Mouse (Mus musculus) lung, embryonic 16.5 days (tissue): ENCODE data around the gene Col1a2. TPM values are rescaled to one million over a fixed set of nuclear protein-coding genes. Genes with fewer than 3 reads are reported as not detected.

Source experiments
- ATAC-seq: fragments of 200-750 bp; cut with Nextera tagmentation; 2 replicates; pipeline ENCODE4 v1.8.0; 2017; ENCODE audit warnings: low read depth, mild to moderate bottlenecking, moderate library complexity
- H3K27ac ChIP-seq: fragments of 300-500 bp; sonication (generic); 2 replicates; pipeline ENCODE4 v1.5.1; 2014; ENCODE audit warnings: mild to moderate bottlenecking, control low read depth, low read length
- H3K27me3 ChIP-seq: fragments of 300-500 bp; sonication (generic); 2 replicates; pipeline ENCODE4 v1.6.1; 2014; ENCODE audit warnings: low read depth, low read length, mixed read lengths; ENCODE audit not compliant: control insufficient read depth, insufficient read depth
- H3K36me3 ChIP-seq: fragments of 300-500 bp; sonication (generic); 2 replicates; pipeline ENCODE4 v1.6.1; 2014; ENCODE audit warnings: low read length; ENCODE audit not compliant: control insufficient read depth, insufficient read depth
- H3K4me1 ChIP-seq: fragments of 300-500 bp; sonication (generic); replicated peaks from 2 replicates; pipeline ENCODE4 v1.6.1; 2014; ENCODE audit warnings: low read length, mixed read lengths; ENCODE audit not compliant: control insufficient read depth, insufficient read depth
- H3K4me2 ChIP-seq: fragments of 300-500 bp; sonication (generic); 2 replicates; pipeline ENCODE4 v1.6.1; 2014; ENCODE audit warnings: low read depth, low read length, control low read depth
- H3K4me3 ChIP-seq: fragments of 300-500 bp; sonication (generic); 2 replicates; pipeline ENCODE4 v1.5.1; 2014; ENCODE audit warnings: mild to moderate bottlenecking, low read length, control low read depth
- H3K9ac ChIP-seq: fragments of 300-500 bp; sonication (generic); 2 replicates; pipeline ENCODE4 v1.6.1; 2014; ENCODE audit warnings: low read length, control low read depth
- H3K9me3 ChIP-seq: fragments of 300-500 bp; sonication (generic); 2 replicates; pipeline ENCODE4 v1.6.1; 2016; ENCODE audit warnings: low read length; ENCODE audit not compliant: control insufficient read depth
- WGBS: fragments of 180-500 bp; shearing (Covaris S2); extraction: QIAGEN DNeasy Blood & Tissue Kit; methylation state at CpG from one replicate; pipeline ENCODE4 v1.1.7; 2014; 5-methylcytosine and 5-hydroxymethylcytosine counted together
- polyA plus RNA-seq: library from polyadenylated mRNA; unstranded; fragments of >200 nt; fragmentation: Nextera tagmentation; extraction: Ambion mirVana; gene quantifications from 2 replicates; pipeline ENCODE4 v1.2.1, GENCODE M21; 2015

The Col1a2 gene
- polyA plus RNA-seq, 1 experiment from 2014 or later: 862 TPM

- H3K27ac ChIP-seq: no peak overlapping the region
- H3K9ac ChIP-seq: peak overlapping the region; percentile 73; the same call in 1 of the 2 replicates
- no peaks in the 10 kb centered on the region; the same call in 1 of the 2 replicates for H3K27me3 ChIP-seq
- H3K4me3 ChIP-seq: peak overlapping the region; percentile 60
- WGBS: 48% methylated on average over 5 of the region's 5 CpGs
- H3K9me3 ChIP-seq: no peaks in the 10 kb centered on the region
- peak overlapping the region; percentile 76 for H3K4me2 ChIP-seq
- H3K36me3 ChIP-seq: peaks cover 3% of the 10 kb centered on the region; the same call in 1 of the 2 replicates
- ATAC-seq: no peak
- H3K4me1 ChIP-seq: peaks cover 5% of the 10 kb centered on the region
Observed at GRCm38 (mm10) chr6:4506791-4507190, 2.2 kb downstream of the Col1a2 start.

- Histone ChIP-seq H3K27me3 (no peaks in the 10 kb centered on the region; the same call in 1 of the 2 replicates), H3K4me1 (peaks cover 5% of the 10 kb centered on the region), H3K27ac (no peak overlapping the region), H3K9me3 (no peaks in the 10 kb centered on the region), H3K36me3 (peaks cover 6% of the 10 kb centered on the region; the same call in 1 of the 2 replicates), H3K4me2 (peak overlapping the region; percentile 76), H3K4me3 (peak overlapping the region; percentile 60), H3K9ac (no peak overlapping the region)
- 59% methylated on average over 1 of the region's 1 CpGs for WGBS
- no peak for ATAC-seq
Observed at GRCm38 (mm10) chr6:4507323-4507722, 2.7 kb downstream of the Col1a2 start.

GRCm38 (mm10) chr6:4508279-4508678, 3.7 kb downstream of the Col1a2 start:
- Histone ChIP-seq H3K9me3 (no peaks in the 10 kb centered on the region), H3K27me3 (no peaks in the 10 kb centered on the region; the same call in 1 of the 2 replicates), H3K4me1 (peaks cover 5% of the 10 kb centered on the region), H3K4me2 (peak overlapping the region; percentile 48), H3K36me3 (peaks cover 6% of the 10 kb centered on the region; the same call in 1 of the 2 replicates), H3K4me3 (peak overlapping the region; percentile 32), H3K9ac (0 out of 2 replicates have a peak overlapping the region, but pooled peaks have one; percentile 20), H3K27ac (no peak overlapping the region)
- WGBS: 75% methylated on average over 4 of the region's 4 CpGs
- no peak for ATAC-seq

GRCm38 (mm10) chr6:4509395-4509794, 4.8 kb downstream of the Col1a2 start:
- H3K4me3 ChIP-seq: no peak overlapping the region
- H3K9me3 ChIP-seq: no peaks in the 10 kb centered on the region
- no peak overlapping the region for H3K27ac ChIP-seq
- ATAC-seq: no peak
- no peaks in the 10 kb centered on the region; the same call in 1 of the 2 replicates for H3K27me3 ChIP-seq
- H3K4me1 ChIP-seq: peaks cover 3% of the 10 kb centered on the region
- H3K36me3 ChIP-seq: peaks cover 6% of the 10 kb centered on the region; the same call in 1 of the 2 replicates
- 60% methylated on average over 4 of the region's 4 CpGs for WGBS
- H3K9ac ChIP-seq: no peak overlapping the region
- H3K4me2 ChIP-seq: no peak overlapping the region

GRCm38 (mm10) chr6:4514671-4515070, 10.1 kb downstream of the Col1a2 start:
- H3K4me1 ChIP-seq: no peaks in the 10 kb centered on the region
- H3K4me3 ChIP-seq: no peak overlapping the region
- H3K4me2 ChIP-seq: no peak overlapping the region
- peaks cover 14% of the 10 kb centered on the region; the same call in 1 of the 2 replicates for H3K36me3 ChIP-seq
- 92% methylated on average over 2 of the region's 2 CpGs for WGBS
- no peak overlapping the region for H3K27ac ChIP-seq
- ATAC-seq: no peak
- H3K27me3 ChIP-seq: no peaks in the 10 kb centered on the region
- no peaks in the 10 kb centered on the region for H3K9me3 ChIP-seq
- H3K9ac ChIP-seq: no peak overlapping the region

GRCm38 (mm10) chr6:4521031-4521430, 16.4 kb downstream of the Col1a2 start:
- H3K36me3 ChIP-seq: peaks cover 28% of the 10 kb centered on the region
- no peaks in the 10 kb centered on the region for H3K27me3 ChIP-seq
- ATAC-seq: no peak
- no peak overlapping the region for H3K4me2 ChIP-seq
- H3K27ac ChIP-seq: no peak overlapping the region
- WGBS: 77% methylated on average over 3 of the region's 3 CpGs
- H3K9ac ChIP-seq: no peak overlapping the region
- H3K4me3 ChIP-seq: no peak overlapping the region
- no peaks in the 10 kb centered on the region for H3K9me3 ChIP-seq
- H3K4me1 ChIP-seq: no peaks in the 10 kb centered on the region

- 87% methylated on average over 7 of the region's 7 CpGs for WGBS
- no peak overlapping the region for H3K9ac ChIP-seq
- no peaks in the 10 kb centered on the region for H3K4me1 ChIP-seq
- H3K36me3 ChIP-seq: peaks cover 28% of the 10 kb centered on the region
- no peak overlapping the region for H3K27ac ChIP-seq
- ATAC-seq: no peak
- no peaks in the 10 kb centered on the region for H3K9me3 ChIP-seq
- H3K4me2 ChIP-seq: no peak overlapping the region
- H3K27me3 ChIP-seq: no peaks in the 10 kb centered on the region
- H3K4me3 ChIP-seq: no peak overlapping the region
Observed at GRCm38 (mm10) chr6:4528439-4528838, 23.8 kb downstream of the Col1a2 start.

GRCm38 (mm10) chr6:4530986-4531385, 26.4 kb downstream of the Col1a2 start:
- Histone ChIP-seq H3K4me1 (no peaks in the 10 kb centered on the region), H3K27me3 (no peaks in the 10 kb centered on the region), H3K36me3 (peaks cover 32% of the 10 kb centered on the region), H3K9me3 (no peaks in the 10 kb centered on the region), H3K4me2 (no peak overlapping the region), H3K9ac (no peak overlapping the region), H3K4me3 (no peak overlapping the region), H3K27ac (no peak overlapping the region)
- ATAC-seq: no peak
- WGBS: 91% methylated on average over 4 of the region's 4 CpGs

- Histone ChIP-seq H3K9ac (no peak overlapping the region), H3K36me3 (peaks cover 37% of the 10 kb centered on the region), H3K27me3 (no peaks in the 10 kb centered on the region), H3K4me3 (no peak overlapping the region), H3K27ac (no peak overlapping the region), H3K4me2 (no peak overlapping the region), H3K4me1 (no peaks in the 10 kb centered on the region), H3K9me3 (no peaks in the 10 kb centered on the region)
- 93% methylated on average over 1 of the region's 1 CpGs for WGBS
- no peak for ATAC-seq
Observed at GRCm38 (mm10) chr6:4532898-4533297, 28.3 kb downstream of the Col1a2 start.
